Mouse (Mus musculus) mouse embryonic stem cell (cell line): Measurements from ENCODE around the gene Gm26657.

Experiments
- in situ Hi-C, 2 experiments: fragments of 300-500 bp; cut with MboI; formaldehyde crosslinking; loops; 1 replicate in 1 of 2; 3 replicates in 1 of 2; pipeline ENCODE4 v1.14.3; 2019 to 2020; ENCODE audit warnings: low sequenced_read_pairs in 2 of 2, low pct_unique_long_range_greater_than_20kb in 1 of 2, mixed read lengths in 1 of 2; ENCODE audit not compliant: unreplicated experiment in 1 of 2

Gm26657 gene

GRCm38 (mm10) chr4:56747456-56747855, 7.6 kb downstream of the Gm26657 start:
- in situ Hi-C loops, result no loop called here

GRCm38 (mm10) chr4:56756021-56756420, 16.2 kb downstream of the Gm26657 start:
- in situ Hi-C loops, result loop anchor here in 1 of 2 experiments (5.0 kb wide), 1 partner anchor 41 kb away; no protein-coding TSS in a partner anchor

GRCm38 (mm10) chr4:56756966-56757600, 17.2 kb downstream of the Gm26657 start:
- in situ Hi-C loops, result loop anchor here in 1 of 2 experiments (5.0 kb wide), 1 partner anchor 40 kb away; no protein-coding TSS in a partner anchor

GRCm38 (mm10) chr4:56757693-56758092, 17.8 kb downstream of the Gm26657 start:
- in situ Hi-C loops, result loop anchor here in 1 of 2 experiments (5.0 kb wide), 1 partner anchor 40 kb away; no protein-coding TSS in a partner anchor

- in situ Hi-C loops, result no loop called here
Measured at GRCm38 (mm10) chr4:56767861-56768284, 28.0 kb downstream of the Gm26657 start.

GRCm38 (mm10) chr4:56768913-56769312, 29.0 kb downstream of the Gm26657 start:
- in situ Hi-C loops, result no loop called here

GRCm38 (mm10) chr4:56771065-56771464, 31.2 kb downstream of the Gm26657 start:
- in situ Hi-C loops, result no loop called here
